Mouse (Mus musculus): Measurements from ENCODE around the gene Eif4a1. TPM values are rescaled to one million over a fixed set of nuclear protein-coding genes. Genes with fewer than 3 reads are reported as not detected.
A peak's percentile ranks its signal among the peaks of the same experiment; 100 is the strongest.

Gene Eif4a1
- polyA plus RNA-seq, 1 experiment from 2014 or later: 203 TPM

DNA sequence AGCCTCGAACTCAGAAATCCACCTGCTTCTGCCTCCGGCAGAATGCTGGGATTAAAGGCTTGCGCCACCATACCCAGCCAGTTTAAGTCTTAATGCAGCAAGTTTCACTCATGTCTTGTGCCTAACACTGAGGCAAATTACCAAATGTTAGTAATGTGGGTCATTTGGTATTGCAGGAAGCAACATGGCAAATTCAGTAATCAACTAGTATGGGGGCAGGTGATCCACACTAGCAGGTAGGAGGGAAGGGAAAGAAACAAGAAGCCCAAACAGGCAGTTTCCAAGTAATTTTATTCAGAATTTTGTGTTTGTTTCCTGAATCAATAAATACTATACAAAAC, 5.6 kb downstream of the Eif4a1 start:
- 87% methylated on average over 3 of the region's 3 CpGs for whole genome bisulfite sequencing (ENCODE audit: insufficient replicate concordance)
- H3K27ac ChIP-seq (ENCODE audit: low read depth): peak overlapping the region; percentile 56; the same call in 1 of the 2 replicates

GRCm38 (mm10) chr11:69665961-69666664, 6.1 kb downstream of the Eif4a1 start, which contains the start of gene Cd68:
Cd68 (minus strand) TSS chr11:69666153.
- WGBS (ENCODE audit: insufficient replicate concordance): 32% methylated on average over 7 of the region's 7 CpGs
- Histone ChIP-seq H3K36me3 (replicated peaks; ENCODE audit: insufficient read depth, low read length) (peaks cover 55% of the 10 kb centered on the region), H3K27me3 (ENCODE audit: insufficient read depth, low read length) (no peaks in the 10 kb centered on the region), H3K27ac (ENCODE audit: low read depth) (peak within 1 kb of the TSS; percentile 97), H3K4me2 (ENCODE audit: low read depth, low read length) (peak within 1 kb of the TSS; percentile 14), H3K9ac (replicated peaks) (no peak within 1 kb of the TSS; the same call in 1 of the 2 replicates), H3K4me1 (ENCODE audit: insufficient read depth) (peaks cover 34% of the 10 kb centered on the region), H3K9me3 (ENCODE audit: low read length) (no peaks in the 10 kb centered on the region), H3K4me3 (ENCODE audit: low read depth, low read length) (no peak within 1 kb of the TSS)
- TF ChIP-seq EP300 (IDR thresholded peaks at IDR 0.05; ENCODE audit: low read depth) (peak; percentile 55), CTCF (IDR thresholded peaks at IDR 0.05; ENCODE audit: low read depth) (no peak)
- peak; percentile 73 for DNase-seq
- ATAC-seq: peak; percentile 11

More for the DNA sequence above, 5.6 kb downstream of the Eif4a1 start:
- no peak for ATAC-seq
- DNase-seq: no peak
- no peak for TF ChIP-seq CTCF (IDR thresholded peaks at IDR 0.05; ENCODE audit: low read depth)
- H3K27me3 ChIP-seq (ENCODE audit: insufficient read depth, low read length): no peaks in the 10 kb centered on the region
- peaks cover 55% of the 10 kb centered on the region for H3K36me3 ChIP-seq (replicated peaks; ENCODE audit: insufficient read depth, low read length)
- no peaks in the 10 kb centered on the region for H3K9me3 ChIP-seq (ENCODE audit: low read length)
- H3K4me1 ChIP-seq (ENCODE audit: insufficient read depth): peaks cover 29% of the 10 kb centered on the region
- H3K4me2 ChIP-seq (ENCODE audit: low read depth, low read length): no peak overlapping the region
- no peak overlapping the region for H3K9ac ChIP-seq (replicated peaks)
- no peak overlapping the region for H3K4me3 ChIP-seq (ENCODE audit: low read depth, low read length)

DNA sequence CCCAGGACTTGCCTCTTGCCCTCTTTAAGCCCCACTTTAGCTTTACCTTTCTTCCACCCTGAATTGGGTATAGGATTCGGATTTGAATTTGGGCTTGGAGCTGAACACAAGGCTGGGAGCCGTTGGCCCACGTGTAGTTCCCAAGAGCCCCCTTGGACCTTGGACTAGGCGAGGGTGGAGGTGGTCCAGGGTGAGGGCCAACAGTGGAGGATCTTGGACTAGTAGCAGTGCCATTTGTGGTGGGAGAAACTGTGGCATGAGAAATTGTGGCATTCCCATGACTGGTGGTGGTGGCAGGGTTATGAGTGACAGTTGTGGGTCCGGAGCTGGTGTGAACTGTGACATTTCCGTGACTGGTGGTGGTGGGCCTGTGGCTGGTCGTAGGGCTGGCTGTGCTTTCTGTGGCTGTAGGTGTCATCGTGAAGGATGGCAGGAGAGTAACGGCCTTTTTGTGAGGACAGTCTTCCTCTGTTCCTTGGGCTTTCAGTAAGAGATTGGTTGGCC, 6.7 kb downstream of the Eif4a1 start:
- DNase-seq (no peak), ATAC-seq (no peak)
- WGBS (ENCODE audit: insufficient replicate concordance): 68% methylated on average over 9 of the region's 9 CpGs
- H3K27ac ChIP-seq (ENCODE audit: low read depth): peak overlapping the region; percentile 97
- peak overlapping the region; percentile 14 for H3K4me2 ChIP-seq (ENCODE audit: low read depth, low read length)
- no peaks in the 10 kb centered on the region for H3K27me3 ChIP-seq (ENCODE audit: insufficient read depth, low read length)
- peaks cover 37% of the 10 kb centered on the region for H3K4me1 ChIP-seq (ENCODE audit: insufficient read depth)
- H3K4me3 ChIP-seq (ENCODE audit: low read depth, low read length): no peak overlapping the region
- peaks cover 50% of the 10 kb centered on the region for H3K36me3 ChIP-seq (replicated peaks; ENCODE audit: insufficient read depth, low read length)
- no peak overlapping the region for H3K9ac ChIP-seq (replicated peaks)
- TF ChIP-seq EP300 (IDR thresholded peaks at IDR 0.05; ENCODE audit: low read depth) (no peak), CTCF (IDR thresholded peaks at IDR 0.05; ENCODE audit: low read depth) (no peak)
- no peaks in the 10 kb centered on the region for H3K9me3 ChIP-seq (ENCODE audit: low read length)

DNA sequence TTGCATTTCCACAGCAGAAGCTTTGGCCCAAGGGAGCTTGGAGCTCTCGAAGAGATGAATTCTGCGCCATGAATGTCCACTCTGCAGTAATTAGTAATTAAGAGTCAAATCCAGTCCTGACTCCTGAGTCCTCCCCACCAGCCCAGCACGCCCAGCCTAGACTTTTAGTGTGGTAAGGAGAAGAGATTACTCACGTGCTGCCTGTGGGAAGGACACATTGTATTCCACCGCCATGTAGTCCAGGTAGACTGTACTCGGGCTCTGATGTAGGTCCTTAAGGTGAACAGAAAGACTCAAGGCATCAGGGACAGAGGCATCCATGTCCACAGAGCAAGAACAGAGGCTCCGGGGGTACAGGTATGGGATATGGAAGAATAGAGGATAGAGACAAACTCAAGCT, 7.4 kb downstream of the Eif4a1 start:
- Histone ChIP-seq H3K36me3 (replicated peaks; ENCODE audit: insufficient read depth, low read length) (peaks cover 43% of the 10 kb centered on the region), H3K9me3 (ENCODE audit: low read length) (no peaks in the 10 kb centered on the region), H3K4me1 (ENCODE audit: insufficient read depth) (peaks cover 33% of the 10 kb centered on the region), H3K4me3 (ENCODE audit: low read depth, low read length) (no peak overlapping the region), H3K27me3 (ENCODE audit: insufficient read depth, low read length) (no peaks in the 10 kb centered on the region), H3K4me2 (ENCODE audit: low read depth, low read length) (peak overlapping the region; percentile 14), H3K27ac (ENCODE audit: low read depth) (peak overlapping the region; percentile 97), H3K9ac (replicated peaks) (no peak overlapping the region; the same call in 1 of the 2 replicates)
- ATAC-seq (no peak), DNase-seq (no peak)
- WGBS (ENCODE audit: insufficient replicate concordance): 88% methylated on average over 7 of the region's 7 CpGs
- TF ChIP-seq CTCF (IDR thresholded peaks at IDR 0.05; ENCODE audit: low read depth) (no peak), EP300 (IDR thresholded peaks at IDR 0.05; ENCODE audit: low read depth) (no peak)

DNA sequence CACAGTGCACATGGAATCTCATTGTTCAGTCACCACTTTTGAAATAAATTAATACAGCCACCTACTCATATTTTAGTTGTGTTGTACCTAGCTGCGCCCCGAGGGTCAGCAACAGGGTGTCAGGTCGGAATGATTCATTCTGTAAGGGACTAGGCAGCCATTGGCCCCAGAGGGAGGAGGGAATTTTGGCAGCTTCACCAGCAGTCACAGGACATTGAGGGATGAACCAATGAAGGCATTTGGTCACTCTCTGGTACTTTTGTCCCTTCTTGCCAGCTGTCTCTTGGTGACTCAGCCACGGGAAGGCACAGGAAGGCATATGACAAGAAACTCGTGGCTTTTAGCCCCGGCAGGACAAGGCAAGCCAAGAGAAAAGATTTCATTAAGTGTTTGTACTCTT, 8.4 kb downstream of the Eif4a1 start:
- Histone ChIP-seq H3K4me1 (ENCODE audit: insufficient read depth) (peaks cover 25% of the 10 kb centered on the region), H3K36me3 (replicated peaks; ENCODE audit: insufficient read depth, low read length) (peaks cover 36% of the 10 kb centered on the region), H3K4me2 (ENCODE audit: low read depth, low read length) (no peak overlapping the region), H3K4me3 (ENCODE audit: low read depth, low read length) (no peak overlapping the region), H3K9ac (replicated peaks) (no peak overlapping the region), H3K9me3 (ENCODE audit: low read length) (no peaks in the 10 kb centered on the region), H3K27me3 (ENCODE audit: insufficient read depth, low read length) (no peaks in the 10 kb centered on the region), H3K27ac (ENCODE audit: low read depth) (peak overlapping the region; percentile 97)
- ATAC-seq (no peak), DNase-seq (no peak)
- TF ChIP-seq EP300 (IDR thresholded peaks at IDR 0.05; ENCODE audit: low read depth): no peak
- TF ChIP-seq CTCF (IDR thresholded peaks at IDR 0.05; ENCODE audit: low read depth): no peak
- WGBS (ENCODE audit: insufficient replicate concordance): 66% methylated on average over 6 of the region's 6 CpGs

DNA sequence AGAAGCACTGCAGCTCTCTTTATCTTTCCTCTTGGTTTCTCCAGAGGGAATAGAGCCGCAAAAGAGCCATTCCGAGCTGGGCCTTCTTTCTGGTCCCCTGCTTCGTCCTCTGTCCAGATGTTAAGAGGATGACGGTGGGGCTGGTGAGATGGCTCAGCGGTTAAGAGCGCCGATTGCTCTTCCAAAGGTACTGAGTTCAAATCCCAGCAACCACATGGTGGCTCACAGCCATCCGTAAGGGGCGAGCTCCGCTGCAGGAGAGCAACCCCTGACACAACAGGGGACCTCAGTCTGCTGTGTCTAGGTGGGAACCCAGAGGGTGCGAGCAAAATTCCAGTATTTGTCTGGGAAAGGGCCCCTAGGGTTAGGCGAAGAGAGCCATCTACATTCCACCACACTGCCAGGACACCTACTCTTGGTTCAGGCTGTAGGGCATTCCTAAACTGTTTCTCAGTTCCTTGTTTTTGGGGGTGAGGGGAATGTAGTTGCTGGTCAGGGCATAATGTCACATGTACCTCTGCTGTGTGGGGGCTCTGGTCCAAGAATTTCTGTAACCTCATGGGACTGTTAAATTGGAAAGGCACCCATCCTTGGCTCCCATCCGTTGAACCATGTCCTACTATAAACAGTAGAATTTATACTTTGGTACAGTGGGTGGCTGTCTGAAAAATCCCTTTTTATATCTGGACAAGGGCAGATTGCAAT, 9.1 kb downstream of the Eif4a1 start:
- Histone ChIP-seq H3K27me3 (ENCODE audit: insufficient read depth, low read length) (no peaks in the 10 kb centered on the region), H3K9ac (replicated peaks) (peak overlapping the region; percentile 57), H3K4me1 (ENCODE audit: insufficient read depth) (peaks cover 25% of the 10 kb centered on the region), H3K4me2 (ENCODE audit: low read depth, low read length) (peak overlapping the region; percentile 66), H3K36me3 (replicated peaks; ENCODE audit: insufficient read depth, low read length) (peaks cover 35% of the 10 kb centered on the region), H3K4me3 (ENCODE audit: low read depth, low read length) (peak overlapping the region; percentile 53), H3K27ac (ENCODE audit: low read depth) (peak overlapping the region; percentile 97), H3K9me3 (ENCODE audit: low read length) (no peaks in the 10 kb centered on the region)
- ATAC-seq (no peak), DNase-seq (no peak)
- 64% methylated on average over 13 of the region's 13 CpGs for WGBS (ENCODE audit: insufficient replicate concordance)
- TF ChIP-seq EP300 (IDR thresholded peaks at IDR 0.05; ENCODE audit: low read depth) (no peak), CTCF (IDR thresholded peaks at IDR 0.05; ENCODE audit: low read depth) (no peak)
